Mouse (Mus musculus): ENCODE results near the gene Taok3. TPM values are rescaled to one million over a fixed set of nuclear protein-coding genes. Genes with fewer than 3 reads are reported as not detected.
A peak's percentile ranks its signal among the peaks of the same experiment; 100 is the strongest.

Taok3 gene
- polyA plus RNA-seq, 1 experiment from 2014 or later, result 35.2 TPM

DNA sequence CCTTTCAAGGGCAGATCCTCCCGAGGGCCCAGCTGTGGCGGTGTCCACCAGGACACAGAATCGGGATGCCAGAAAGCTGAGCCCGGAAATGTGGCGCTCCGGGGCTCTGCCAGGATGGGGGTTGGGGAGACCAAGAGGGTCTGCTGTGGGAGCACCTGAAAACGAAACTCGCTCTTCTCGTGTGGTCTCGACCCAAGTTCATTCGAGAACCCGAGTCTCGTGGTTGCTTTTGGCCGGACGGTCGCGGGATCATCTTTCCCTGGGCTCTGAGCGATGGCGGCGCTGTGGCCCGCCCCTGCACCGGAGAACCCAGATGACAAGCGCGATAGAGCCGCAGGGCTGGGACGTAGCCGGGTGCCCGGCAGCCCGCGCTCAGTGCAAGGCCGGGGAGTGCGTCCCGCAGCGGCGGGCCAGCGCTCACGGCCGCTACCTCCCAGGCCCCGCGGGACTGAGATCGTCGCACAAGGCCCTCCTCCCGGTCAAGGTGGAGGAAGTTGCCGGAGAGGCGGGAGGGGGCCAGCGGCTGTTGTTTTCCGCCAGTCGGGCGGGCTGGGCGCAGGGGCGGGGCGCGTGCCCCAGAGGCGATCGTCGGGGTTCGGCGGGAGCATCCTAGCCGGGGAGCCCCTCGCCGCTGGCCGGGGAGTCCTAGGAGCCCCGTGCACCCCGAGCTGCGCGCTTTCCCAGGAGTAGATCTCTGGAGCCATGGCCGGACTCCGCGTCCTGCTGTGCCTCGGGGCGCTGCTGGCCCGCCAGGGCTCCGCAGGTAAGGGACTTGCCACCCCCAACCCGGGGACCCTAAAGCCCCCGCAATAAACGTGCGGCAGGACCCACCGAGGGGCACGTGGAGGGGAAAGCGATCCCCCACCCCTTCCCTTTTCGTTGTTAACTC lies 199.1 kb downstream of the Taok3 start, which contains the start of gene Vsig10:
TSS of gene Vsig10 (plus strand) at position 343 of the 889 bp plus-strand sequence.
- no peak for TF ChIP-seq CTCF (IDR thresholded peaks at IDR 0.05)
- H3K27me3 ChIP-seq, result no peaks in the 10 kb centered on the region
- DNase-seq (ENCODE audit: low read depth, low spot score) (no peak), ATAC-seq (peak; percentile 77)
- POLR2A ChIA-PET, result interaction anchor here (0.6 to 1.4 kb wide), 2 partner anchors 39 to 975 kb away, joined by 3 to 4 read pairs; no protein-coding TSS in a partner anchor
- CTCF ChIA-PET, result interaction anchor here (1.5 to 1.6 kb wide), 3 partner anchors 9 to 41 kb away, joined by 3 to 7 read pairs (median 5); no protein-coding TSS in a partner anchor
- in situ Hi-C loops (cut with MboI; ENCODE audit: low pct_unique_long_range_greater_than_20kb), result no loop called here

DNA sequence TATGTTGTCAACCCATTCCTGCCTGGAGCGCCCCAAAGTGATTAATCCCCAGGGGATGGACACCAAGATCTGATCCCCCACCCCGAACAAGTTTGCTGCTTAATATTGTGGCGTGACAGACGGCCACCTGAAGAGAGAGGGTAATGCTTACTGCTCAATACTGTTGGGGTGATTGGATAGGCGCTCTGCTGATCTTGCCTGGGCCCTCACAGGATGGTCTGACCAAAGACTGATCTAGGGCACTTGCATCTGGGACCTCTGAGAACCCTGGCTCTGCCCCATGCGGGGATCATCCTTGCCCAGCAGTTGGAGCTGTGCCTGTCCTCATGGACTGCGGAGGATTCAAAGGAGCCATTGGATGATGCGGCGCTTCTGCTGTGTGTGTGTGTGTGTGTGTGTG lies 203.8 kb downstream of the Taok3 start:
- POLR2A ChIA-PET, result no interaction called here
- CTCF ChIA-PET, result no interaction called here
- in situ Hi-C loops (cut with MboI; ENCODE audit: low pct_unique_long_range_greater_than_20kb), result no loop called here

More for the DNA sequence above, 203.8 kb downstream of the Taok3 start:
- TF ChIP-seq CTCF (IDR thresholded peaks at IDR 0.05), result no peak
- no peak for ATAC-seq
- DNase-seq (ENCODE audit: low read depth, low spot score), result no peak
- H3K27me3 ChIP-seq, result no peaks in the 10 kb centered on the region

Other genes starting within 250 kb of the Taok3 start
- 113 TPM for gene Suds3, start 4.0 kb upstream of the Taok3 start, polyA plus RNA-seq (2021)
- gene Pebp1, start 167.5 kb downstream of the Taok3 start, polyA plus RNA-seq (2021), result 829 TPM
- gene Vsig10, start 199.0 kb downstream of the Taok3 start, polyA plus RNA-seq (2021), result 46.8 TPM
- 197 TPM for gene Wsb2, start 237.2 kb downstream of the Taok3 start, polyA plus RNA-seq (2021)

Measured in Patski (cell line).